In genomic region chr4:154682311-154682710, GRCm38 (mm10) we compare ENCODE assay signal across 30 mouse cellular contexts. TPM values are rescaled to one million over a fixed set of nuclear protein-coding genes. Genes with fewer than 3 reads are reported as not detected.
"Had no signal": no experiment of that assay in that cellular context is flagged by ENCODE, and none has a peak within 500 bp of the region (broad histone marks: within the 10 kb centered on the region; RNA-seq: fewer than 3 reads in every experiment).

No protein-coding gene starts in this region.

- H3K9ac ChIP-seq: kidney, embryonic 15.5 days; liver, embryonic 13.5 days had no signal

- H3K4me1 ChIP-seq: liver, embryonic 13.5 days had no signal

- H3K27ac ChIP-seq: kidney, embryonic 15.5 days; liver, embryonic 13.5 days; stomach, postnatal 0 days had no signal

- H3K4me3 ChIP-seq: kidney, embryonic 15.5 days; liver, embryonic 13.5 days had no signal

- H3K36me3 ChIP-seq: kidney, embryonic 15.5 days; liver, embryonic 13.5 days had no signal

- DNase-seq: kidney, adult 11 months; kidney, adult 8-10 months; kidney, postnatal 10 days; kidney, postnatal 4 days; liver, embryonic 13.5 days; lung, adult 2 months; lung, postnatal 14 days; lung, postnatal 4 days; midbrain, embryonic 14.5 days; thymus, adult 2 months; thymus, postnatal 14 days had no signal

- H3K27me3 ChIP-seq: liver, embryonic 13.5 days had no signal

- H3K9me3 ChIP-seq: kidney, embryonic 15.5 days; liver, embryonic 13.5 days had no signal

RNA-seq across cellular contexts. Expression of gene Actrt2, which starts 14.6 kb away (rescaled TPM):
- total RNA-seq: layer of hippocampus, adult 18-20 months; layer of hippocampus, postnatal 14 days; left cerebral cortex, adult 18-20 months; left cerebral cortex, postnatal 25 days; liver, adult 2 months; megakaryocyte progenitor cell, adult 5-6 weeks; megakaryocyte-erythroid progenitor cell, adult 5-6 weeks; midbrain, postnatal 0 days had no signal
- polyA plus RNA-seq: kidney, embryonic 15.5 days; limb, embryonic 11.5 days; limb, embryonic 14.5 days; liver, adult 2 months; liver, embryonic 13.5 days; liver, embryonic 16.5 days; lung, adult 2 months; lung, embryonic 16.5 days; midbrain, embryonic 14.5 days; midbrain, postnatal 0 days; neural tube, embryonic 11.5 days; neural tube, embryonic 14.5 days; small intestine, adult 2 months; spleen, adult 2 months; stomach, embryonic 14.5 days; stomach, postnatal 0 days had no signal
